Mouse (Mus musculus) kidney, embryonic 14.5 days (tissue): ENCODE measurements around the gene Dleu7. TPM values are rescaled to one million over a fixed set of nuclear protein-coding genes. Genes with fewer than 3 reads are reported as not detected.

Experiments used
- ATAC-seq: fragments of 200-750 bp; cut with Nextera tagmentation; 2 replicates; pipeline ENCODE4 v1.8.0; 2017; ENCODE audit warnings: moderate number of reproducible peaks, mild to moderate bottlenecking, moderate TSS enrichment, moderate library complexity; ENCODE audit not compliant: low FRiP score, low TSS enrichment
- H3K27ac ChIP-seq: fragments of 300-500 bp; sonication (generic); 2 replicates; pipeline ENCODE4 v1.5.1; 2014; ENCODE audit warnings: low read depth, mild to moderate bottlenecking, low read length, moderate library complexity, mixed read lengths
- H3K27me3 ChIP-seq: fragments of 300-500 bp; sonication (generic); 2 replicates; pipeline ENCODE4 v1.6.1; 2014; ENCODE audit warnings: mild to moderate bottlenecking, low read length; ENCODE audit not compliant: control insufficient read depth, insufficient read depth
- H3K36me3 ChIP-seq: fragments of 300-500 bp; sonication (generic); 2 replicates; pipeline ENCODE4 v1.6.1; 2014; ENCODE audit warnings: low read length, mixed read lengths; ENCODE audit not compliant: control insufficient read depth, insufficient read depth
- H3K4me1 ChIP-seq: fragments of 300-500 bp; sonication (generic); 2 replicates; pipeline ENCODE4 v1.6.1; 2014; ENCODE audit warnings: low read length, mixed read lengths; ENCODE audit not compliant: control insufficient read depth, insufficient read depth
- H3K4me2 ChIP-seq: fragments of 300-500 bp; sonication (generic); replicated peaks from 2 replicates; pipeline ENCODE4 v1.6.1; 2014; ENCODE audit warnings: low read depth, mild to moderate bottlenecking, low read length
- H3K4me3 ChIP-seq: fragments of 300-500 bp; sonication (generic); 2 replicates; pipeline ENCODE4 v1.5.1; 2014; ENCODE audit warnings: mild to moderate bottlenecking, low read length
- H3K9ac ChIP-seq: fragments of 300-500 bp; sonication (generic); 2 replicates; pipeline ENCODE4 v1.6.1; 2014; ENCODE audit warnings: low read depth, mild to moderate bottlenecking, low read length, moderate library complexity
- H3K9me3 ChIP-seq: fragments of 300-500 bp; sonication (generic); 2 replicates; pipeline ENCODE4 v1.6.1; 2016; ENCODE audit warnings: low read length; ENCODE audit not compliant: control insufficient read depth
- WGBS: fragments of 180-500 bp; shearing (Covaris S2); extraction: QIAGEN DNeasy Blood & Tissue Kit; methylation state at CpG from one replicate; pipeline ENCODE4 v1.1.7; 2014; 5-methylcytosine and 5-hydroxymethylcytosine counted together
- polyA plus RNA-seq: library from polyadenylated mRNA; unstranded; fragments of >200 nt; fragmentation: Nextera tagmentation; extraction: Ambion mirVana; gene quantifications from 2 replicates; pipeline ENCODE4 v1.2.1, GENCODE M21; 2014

Dleu7 gene
- polyA plus RNA-seq, 1 experiment from 2014 or later = 4.8 TPM

DNA sequence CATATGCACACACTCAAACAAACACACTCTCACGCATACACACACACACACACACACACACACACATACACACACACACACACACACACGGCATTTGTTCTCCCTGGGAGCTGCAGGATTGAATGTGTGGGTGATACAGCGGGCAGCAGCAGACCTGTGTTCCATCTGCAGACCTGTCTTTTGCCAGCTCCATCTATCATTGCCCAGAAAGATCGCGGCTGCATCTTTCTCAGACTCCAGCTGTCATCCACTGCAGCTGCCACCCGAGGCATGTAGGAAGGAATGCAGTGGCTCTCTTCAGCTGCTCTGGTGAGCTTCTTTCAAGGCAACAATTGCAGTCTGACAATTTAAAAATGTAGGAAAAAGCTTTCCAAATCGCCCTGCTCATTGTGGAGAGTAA is 56.9 kb downstream of the Dleu7 start:
- WGBS = 70% methylated on average over 7 of the region's 7 CpGs
- ATAC-seq = no peak

DNA sequence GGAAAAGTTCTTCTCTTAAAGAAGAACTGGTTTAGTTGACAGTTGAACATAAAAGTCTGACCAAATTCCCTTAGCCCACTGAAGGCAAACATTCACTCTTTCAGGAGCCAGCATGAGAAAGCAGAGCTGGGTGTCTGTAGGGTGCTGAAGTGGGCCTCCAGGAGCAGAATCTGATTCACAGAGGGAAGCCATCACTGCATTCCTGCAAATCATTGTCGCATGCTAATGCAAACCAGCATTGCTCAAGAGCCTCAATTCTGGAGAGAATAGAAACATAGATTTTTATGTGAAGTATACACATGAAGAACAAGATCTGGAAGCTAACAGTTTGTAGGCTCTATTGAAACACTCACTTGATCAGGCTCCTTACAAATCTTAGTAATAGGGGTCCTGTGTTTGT is 57.6 kb downstream of the Dleu7 start:
- ATAC-seq = no peak
- no peaks in the 10 kb centered on the region for H3K27me3 ChIP-seq
- no peaks in the 10 kb centered on the region for H3K9me3 ChIP-seq
- no peak overlapping the region for H3K4me2 ChIP-seq
- no peak overlapping the region for H3K27ac ChIP-seq
- no peak overlapping the region for H3K9ac ChIP-seq
- H3K36me3 ChIP-seq = no peaks in the 10 kb centered on the region
- H3K4me1 ChIP-seq = no peaks in the 10 kb centered on the region
- H3K4me3 ChIP-seq = no peak overlapping the region
- 87% methylated on average over 1 of the region's 1 CpGs for WGBS

More for the DNA sequence above, 56.9 kb downstream of the Dleu7 start:
- Histone ChIP-seq H3K27me3 (no peaks in the 10 kb centered on the region), H3K4me3 (no peak overlapping the region), H3K36me3 (no peaks in the 10 kb centered on the region), H3K4me2 (no peak overlapping the region), H3K9me3 (no peaks in the 10 kb centered on the region), H3K4me1 (no peaks in the 10 kb centered on the region), H3K27ac (no peak overlapping the region), H3K9ac (no peak overlapping the region)

DNA sequence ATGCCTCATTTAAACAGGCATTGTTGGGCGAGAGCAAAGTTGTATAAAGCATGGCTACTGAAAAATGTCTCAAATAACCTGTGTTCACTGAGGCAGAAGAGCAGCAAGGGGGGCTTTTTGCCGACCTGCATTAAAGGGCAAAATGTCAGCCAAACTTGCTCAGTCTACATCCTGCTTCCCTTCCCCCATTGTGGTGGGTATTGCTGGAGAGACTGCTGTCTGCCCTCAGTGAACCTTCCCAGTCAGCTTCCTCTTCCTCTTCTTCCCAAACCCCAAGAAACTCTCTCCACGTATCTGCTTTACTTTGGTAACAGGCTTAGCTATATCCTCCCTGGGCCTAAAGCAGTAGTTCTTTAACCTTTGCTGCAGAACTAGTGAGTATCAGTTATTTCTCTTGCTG is 61.9 kb downstream of the Dleu7 start:
- WGBS = 45% methylated on average over 3 of the region's 3 CpGs

DNA sequence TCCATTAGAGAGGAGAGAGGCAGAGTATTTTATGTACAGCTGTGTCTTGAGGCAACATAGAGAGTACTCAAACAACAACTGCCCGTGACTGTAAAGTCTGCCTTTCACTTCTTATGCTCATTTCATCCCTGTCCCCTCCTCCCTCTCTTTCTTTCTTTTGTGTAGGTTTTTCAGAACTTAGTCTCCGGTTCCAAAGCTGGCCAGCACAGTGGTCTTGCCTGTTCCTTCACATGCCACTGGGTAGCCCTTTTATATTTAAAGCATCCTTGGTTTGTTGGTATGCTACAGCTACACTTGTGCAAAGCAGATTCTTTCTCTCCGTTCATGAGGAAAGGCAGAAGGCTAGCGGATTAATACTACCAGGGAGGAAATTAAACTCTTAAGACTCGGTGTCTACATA is 65.7 kb downstream of the Dleu7 start:
- no peak overlapping the region for H3K4me2 ChIP-seq
- WGBS = 78% methylated on average over 5 of the region's 5 CpGs
- no peaks in the 10 kb centered on the region for H3K4me1 ChIP-seq
- H3K27me3 ChIP-seq = no peaks in the 10 kb centered on the region
- H3K9me3 ChIP-seq = no peaks in the 10 kb centered on the region
- no peak overlapping the region for H3K9ac ChIP-seq
- no peak overlapping the region for H3K27ac ChIP-seq
- H3K36me3 ChIP-seq = no peaks in the 10 kb centered on the region
- no peak for ATAC-seq
- H3K4me3 ChIP-seq = no peak overlapping the region

More for the DNA sequence above, 61.9 kb downstream of the Dleu7 start:
- Histone ChIP-seq H3K4me3 (no peak overlapping the region), H3K4me1 (no peaks in the 10 kb centered on the region), H3K9me3 (no peaks in the 10 kb centered on the region), H3K27ac (no peak overlapping the region), H3K36me3 (no peaks in the 10 kb centered on the region), H3K27me3 (no peaks in the 10 kb centered on the region), H3K9ac (no peak overlapping the region), H3K4me2 (no peak overlapping the region)
- ATAC-seq = no peak

DNA sequence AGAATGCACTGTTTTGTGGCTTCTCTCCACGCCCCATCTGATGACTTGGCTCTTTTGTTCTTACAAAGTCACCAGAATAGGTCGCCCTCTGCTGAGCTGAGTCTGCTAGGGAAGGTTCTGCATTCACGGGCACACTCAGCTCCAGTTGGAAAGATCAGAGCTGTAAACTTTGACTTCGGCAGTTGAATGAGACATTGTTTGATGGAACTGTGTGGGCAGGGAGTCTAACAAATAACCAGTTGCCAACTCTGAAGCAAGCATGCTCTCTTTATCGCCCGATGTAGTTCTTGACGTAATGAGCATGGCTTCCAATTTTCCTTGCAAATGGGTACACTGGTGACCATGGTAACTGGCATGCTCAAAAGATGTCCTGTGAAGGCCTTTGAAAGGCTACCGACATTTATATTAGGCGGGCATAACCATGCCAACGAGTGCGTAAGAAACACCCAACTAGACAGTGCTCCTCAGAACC is 66.2 kb downstream of the Dleu7 start:
- 78% methylated on average over 11 of the region's 11 CpGs for WGBS
- ATAC-seq = no peak
- no peaks in the 10 kb centered on the region for H3K9me3 ChIP-seq

More for the DNA sequence above, 66.2 kb downstream of the Dleu7 start:
- Histone ChIP-seq H3K9ac (no peak overlapping the region), H3K36me3 (no peaks in the 10 kb centered on the region), H3K4me3 (no peak overlapping the region), H3K27ac (no peak overlapping the region), H3K4me1 (no peaks in the 10 kb centered on the region), H3K4me2 (no peak overlapping the region), H3K27me3 (no peaks in the 10 kb centered on the region)

Other genes with a start within 250 kb of the Dleu7 start
- gene Rnaseh2b, start 458 bp downstream of the Dleu7 start, polyA plus RNA-seq = 69.3 and 82.5 TPM in 2 replicates
- 0.07 TPM in 1 of 2 replicates, not detected in the other for gene Gucy1b2, start 163.2 kb upstream of the Dleu7 start, polyA plus RNA-seq